Comparison of ENCODE assay signal across 30 mouse cellular contexts in genomic region chr11:46020246-46020645, GRCm38 (mm10). TPM values are rescaled to one million over a fixed set of nuclear protein-coding genes. Genes with fewer than 3 reads are reported as not detected.
"Had no signal": no experiment of that assay in that cellular context is flagged by ENCODE, and none has a peak within 500 bp of the region (broad histone marks: within the 10 kb centered on the region; RNA-seq: fewer than 3 reads in every experiment).

No protein-coding gene starts in this region.

- H3K9ac ChIP-seq: heart, embryonic 13.5 days; heart, embryonic 15.5 days; hindbrain, embryonic 13.5 days; hindbrain, embryonic 15.5 days; kidney, embryonic 15.5 days; limb, embryonic 13.5 days; limb, embryonic 15.5 days; liver, embryonic 12.5 days; liver, embryonic 14.5 days had no signal

- H3K27me3 ChIP-seq: heart, embryonic 13.5 days; heart, embryonic 15.5 days; hindbrain, embryonic 13.5 days; hindbrain, embryonic 15.5 days; kidney, embryonic 15.5 days; limb, embryonic 13.5 days; limb, embryonic 15.5 days; liver, embryonic 12.5 days had no signal

- H3K4me1 ChIP-seq: heart, embryonic 10.5 days; heart, embryonic 15.5 days; hindbrain, embryonic 13.5 days; hindbrain, embryonic 15.5 days; limb, embryonic 13.5 days; limb, embryonic 15.5 days; liver, embryonic 12.5 days had no signal

- H3K9me3 ChIP-seq: heart, embryonic 10.5 days; heart, embryonic 13.5 days; heart, embryonic 15.5 days; hindbrain, embryonic 13.5 days; hindbrain, embryonic 15.5 days; kidney, embryonic 15.5 days; limb, embryonic 13.5 days; limb, embryonic 15.5 days; liver, embryonic 12.5 days had no signal

- H3K4me2 ChIP-seq: heart, embryonic 13.5 days; heart, embryonic 15.5 days; hindbrain, embryonic 13.5 days; hindbrain, embryonic 15.5 days; kidney, embryonic 15.5 days; limb, embryonic 13.5 days; limb, embryonic 15.5 days; liver, embryonic 12.5 days had no signal

- ATAC-seq: hindbrain, postnatal 0 days; intestine, embryonic 16.5 days; liver, embryonic 12.5 days had no signal

- H3K4me3 ChIP-seq: heart, embryonic 10.5 days; heart, embryonic 13.5 days; heart, embryonic 15.5 days; hindbrain, embryonic 13.5 days; hindbrain, embryonic 15.5 days; kidney, embryonic 15.5 days; layer of hippocampus, adult 2 months; left cerebral cortex, adult 2 months; limb, embryonic 13.5 days; limb, embryonic 15.5 days; liver, embryonic 12.5 days had no signal

- DNase-seq: gastrocnemius, postnatal 14 days; gastrocnemius, postnatal 36 days; heart, adult 18-20 months; heart, postnatal 14 days; heart, postnatal 36 days; kidney, adult 11 months; kidney, adult 2 months; kidney, adult 9 months; kidney, postnatal 10 days; kidney, postnatal 25 days; kidney, postnatal 4 days had no signal

- H3K36me3 ChIP-seq: heart, embryonic 10.5 days; heart, embryonic 13.5 days; heart, embryonic 15.5 days; hindbrain, embryonic 13.5 days; hindbrain, embryonic 15.5 days; kidney, embryonic 15.5 days; limb, embryonic 13.5 days; limb, embryonic 15.5 days; liver, embryonic 12.5 days had no signal

- H3K27ac ChIP-seq: heart, embryonic 10.5 days; heart, embryonic 13.5 days; heart, embryonic 15.5 days; hindbrain, embryonic 13.5 days; hindbrain, embryonic 15.5 days; hindbrain, postnatal 0 days; kidney, embryonic 15.5 days; layer of hippocampus, adult 2 months; left cerebral cortex, adult 2 months; limb, embryonic 13.5 days; limb, embryonic 15.5 days; liver, embryonic 12.5 days; liver, embryonic 14.5 days had no signal

RNA-seq across cellular contexts. Expression of gene Sox30, which starts 40.1 kb away (rescaled TPM):
- total RNA-seq: gastrocnemius, adult 18-20 months; gastrocnemius, adult 8-10 months; gastrocnemius, postnatal 36 days; hematopoietic stem cell, adult 5-6 weeks; hindbrain, postnatal 0 days had no signal
- polyA plus RNA-seq: liver, adult 2 months; liver, embryonic 16.5 days had no signal
